Mouse (Mus musculus) heart, postnatal 36 days (tissue): ENCODE results near the gene 9130213A22Rik. TPM values are rescaled to one million over a fixed set of nuclear protein-coding genes. Genes with fewer than 3 reads are reported as not detected.

Experiments used
- DNase-seq, 2 experiments: peaks; one replicate each; pipeline ENCODE4 v3.0.0; 2021 to 2022
- intact Hi-C: fragments of 180-260 bp; cut with DNase I; formaldehyde crosslinking; loops from one replicate; pipeline ENCODE4 v1.15.1; 2025
- total RNA-seq, 2 experiments: library from RNA; stranded (reverse); gene quantifications; 2 replicates each; pipeline ENCODE4 v1.2.3; 2021

9130213A22Rik gene
- total RNA-seq, 2 experiments from 2014 or later: 0.22 TPM; not detected in 1

GRCm38 (mm10) chr11:69081613-69082012, 40.8 kb downstream of the 9130213A22Rik start:
- no peak for DNase-seq
- intact Hi-C loops: no loop called here

- intact Hi-C loops: no loop called here
Observed at GRCm38 (mm10) chr11:69080855-69081222, 41.5 kb downstream of the 9130213A22Rik start.

GRCm38 (mm10) chr11:69080102-69080854, 42.1 kb downstream of the 9130213A22Rik start:
- no peak for DNase-seq
- intact Hi-C loops: no loop called here

More at GRCm38 (mm10) chr11:69080855-69081222, 41.5 kb downstream of the 9130213A22Rik start:
- no peak for DNase-seq

- DNase-seq: peak in 1 of 2 experiments; percentile 18
- intact Hi-C loops: no loop called here
Observed at GRCm38 (mm10) chr11:69078805-69079438, 43.5 kb downstream of the 9130213A22Rik start.

GRCm38 (mm10) chr11:69078041-69078440, 44.3 kb downstream of the 9130213A22Rik start:
- DNase-seq: no peak
- intact Hi-C loops: no loop called here

GRCm38 (mm10) chr11:69077316-69077715, 45.1 kb downstream of the 9130213A22Rik start:
- no peak for DNase-seq
- intact Hi-C loops: no loop called here

GRCm38 (mm10) chr11:69076572-69076971, 45.8 kb downstream of the 9130213A22Rik start:
- intact Hi-C loops: no loop called here
- no peak for DNase-seq

GRCm38 (mm10) chr11:69075764-69076479, 46.5 kb downstream of the 9130213A22Rik start:
- intact Hi-C loops: no loop called here
- no peak for DNase-seq

GRCm38 (mm10) chr11:69074776-69075069, 47.7 kb downstream of the 9130213A22Rik start:
- no peak for DNase-seq
- intact Hi-C loops: no loop called here

- DNase-seq: no peak
- intact Hi-C loops: no loop called here
Observed at GRCm38 (mm10) chr11:69073951-69074775, 48.2 kb downstream of the 9130213A22Rik start.

GRCm38 (mm10) chr11:69073065-69073888, 49.1 kb downstream of the 9130213A22Rik start:
- DNase-seq: peak; percentile 76 to 87
- intact Hi-C loops: no loop called here

GRCm38 (mm10) chr11:69072666-69073064, 49.7 kb downstream of the 9130213A22Rik start:
- DNase-seq: no peak
- intact Hi-C loops: no loop called here

GRCm38 (mm10) chr11:69072234-69072633, 50.2 kb downstream of the 9130213A22Rik start:
- intact Hi-C loops: no loop called here
- no peak for DNase-seq

- intact Hi-C loops: loop anchor here (2.0 kb wide), 1 partner anchor 18 kb away; the partner anchor contains the start of gene Vamp2
- no peak for DNase-seq
Observed at GRCm38 (mm10) chr11:69071262-69071661, 51.1 kb downstream of the 9130213A22Rik start.

GRCm38 (mm10) chr11:69070590-69071222, 51.7 kb downstream of the 9130213A22Rik start, which contains the start of gene Tmem107:
Tmem107 (plus strand) TSS chr11:69070806.
- intact Hi-C loops: loop anchor here (2.0 kb wide), 1 partner anchor 18 kb away; the partner anchor contains the start of gene Vamp2
- peak; percentile 91 to 94 for DNase-seq

- peak in 1 of 2 experiments; percentile 39 for DNase-seq
- intact Hi-C loops: loop anchor here (2.0 kb wide), 1 partner anchor 19 kb away; the partner anchor contains the start of gene Vamp2
Observed at GRCm38 (mm10) chr11:69070093-69070492, 52.3 kb downstream of the 9130213A22Rik start.
